Mouse (Mus musculus) liver, embryonic 14.5 days (tissue): Measurements from ENCODE around the gene Anks1b.

Experiments
- CTCF ChIP-seq: IDR thresholded peaks from 2 replicates; pipeline ENCODE4 v1.5.1; 2016; ENCODE audit warnings: antibody characterized with exemption, low read depth, control low read depth
- EP300 ChIP-seq: IDR thresholded peaks from 2 replicates; pipeline ENCODE4 v1.6.1; 2016; ENCODE audit warnings: antibody characterized with exemption, low read depth

DNA sequence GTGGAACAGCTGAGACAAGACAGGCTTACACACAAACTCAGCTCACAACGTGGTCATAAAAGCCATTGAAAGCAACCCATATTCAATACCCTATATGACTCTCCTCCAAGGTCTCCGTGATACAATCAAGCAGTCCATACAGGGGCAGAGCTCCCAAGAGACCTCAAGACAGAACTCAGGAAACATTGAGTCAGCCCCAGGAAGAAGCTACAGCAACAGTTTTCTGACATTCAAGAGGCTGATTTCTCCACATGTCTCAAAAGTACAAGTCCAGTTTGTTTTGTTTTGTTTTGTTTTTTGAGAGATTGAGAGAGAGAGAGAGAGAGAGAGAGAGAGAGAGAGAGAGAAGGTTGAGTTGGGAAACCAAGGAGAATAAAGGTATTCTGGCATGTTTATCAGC lies 1100.8 kb downstream of the Anks1b start:
- no peak for TF ChIP-seq CTCF
- TF ChIP-seq EP300 = no peak
